Mouse (Mus musculus) limb, embryonic 11.5 days (tissue): ENCODE measurements around the gene Trir. TPM values are rescaled to one million over a fixed set of nuclear protein-coding genes. Genes with fewer than 3 reads are reported as not detected.

Source experiments
- ATAC-seq: fragments of 200-750 bp; cut with Nextera tagmentation; 2 replicates; pipeline ENCODE4 v1.8.0; 2017; ENCODE audit warnings: low read depth; ENCODE audit not compliant: insufficient number of reproducible peaks, low FRiP score, low TSS enrichment
- DNase-seq: peaks from one replicate; pipeline ENCODE4 v3.0.0-alpha.2; 2015; ENCODE audit warnings: low spot score
- H3K27ac ChIP-seq: fragments of 300-500 bp; sonication (generic); replicated peaks from 2 replicates; pipeline ENCODE4 v1.5.1; 2014; ENCODE audit warnings: low read depth, mild to moderate bottlenecking, low read length
- H3K27me3 ChIP-seq: fragments of 300-500 bp; sonication (generic); 2 replicates; pipeline ENCODE4 v1.6.1; 2014; ENCODE audit warnings: mild to moderate bottlenecking, low read length, mixed read lengths; ENCODE audit not compliant: control insufficient read depth, insufficient read depth
- H3K36me3 ChIP-seq: fragments of 300-500 bp; sonication (generic); 2 replicates; pipeline ENCODE4 v1.6.1; 2014; ENCODE audit warnings: mild to moderate bottlenecking, low read length, moderate library complexity, mixed read lengths; ENCODE audit not compliant: control insufficient read depth, insufficient read depth
- H3K4me1 ChIP-seq: fragments of 300-500 bp; sonication (generic); 2 replicates; pipeline ENCODE4 v1.6.1; 2014; ENCODE audit warnings: low read length, mixed read lengths; ENCODE audit not compliant: control insufficient read depth, insufficient read depth
- H3K4me2 ChIP-seq: fragments of 300-500 bp; sonication (generic); 2 replicates; pipeline ENCODE4 v1.6.1; 2014; ENCODE audit warnings: low read depth, mild to moderate bottlenecking, moderate library complexity; ENCODE audit not compliant: severe bottlenecking
- H3K4me3 ChIP-seq: fragments of 300-500 bp; sonication (generic); 2 replicates; pipeline ENCODE4 v1.5.1; 2014; ENCODE audit warnings: low read depth, low read length
- H3K9ac ChIP-seq: fragments of 300-500 bp; sonication (generic); 2 replicates; pipeline ENCODE4 v1.6.1; 2014; ENCODE audit warnings: mild to moderate bottlenecking, low read length
- H3K9me3 ChIP-seq: fragments of 300-500 bp; sonication (generic); 2 replicates; pipeline ENCODE4 v1.6.1; 2016; ENCODE audit warnings: low read length; ENCODE audit not compliant: control insufficient read depth
- WGBS: fragments of 180-500 bp; shearing (Covaris S2); extraction: QIAGEN DNeasy Blood & Tissue Kit; methylation state at CpG from one replicate; pipeline ENCODE4 v1.1.7; 2014; 5-methylcytosine and 5-hydroxymethylcytosine counted together
- polyA plus RNA-seq: library from polyadenylated mRNA; unstranded; fragments of >200 nt; fragmentation: Nextera tagmentation; extraction: Ambion mirVana; gene quantifications from 2 replicates; pipeline ENCODE4 v1.2.1, GENCODE M21; 2014

The Trir gene
- polyA plus RNA-seq, 1 experiment from 2014 or later, result 197 TPM

- H3K4me1 ChIP-seq, result 0 out of 2 replicates have a peak, but pooled peaks cover 3% of the 10 kb centered on the region
- no peak for ATAC-seq
- H3K9me3 ChIP-seq, result no peaks in the 10 kb centered on the region
- WGBS, result 15% methylated on average over 28 of the region's 28 CpGs
- peaks cover 35% of the 10 kb centered on the region for H3K27me3 ChIP-seq
- no peak overlapping the region for H3K9ac ChIP-seq
- no peak for DNase-seq
- no peak overlapping the region for H3K4me3 ChIP-seq
- no peaks in the 10 kb centered on the region for H3K36me3 ChIP-seq
- no peak overlapping the region for H3K4me2 ChIP-seq
- no peak overlapping the region for H3K27ac ChIP-seq
Observed at GRCm38 (mm10) chr8:85011242-85011641, 15.4 kb upstream of the Trir start.

GRCm38 (mm10) chr8:85013230-85013840 lies 13.3 kb upstream of the Trir start:
- peaks cover 35% of the 10 kb centered on the region for H3K27me3 ChIP-seq
- peak overlapping the region; percentile 47 for H3K9ac ChIP-seq

GRCm38 (mm10) chr8:85014431-85014830 lies 12.2 kb upstream of the Trir start, which contains the start of gene Best2:
Gene Best2 (minus strand): TSS chr8:85014531.
- H3K36me3 ChIP-seq, result peaks cover 11% of the 10 kb centered on the region
- 0 out of 2 replicates have a peak, but pooled peaks cover 3% of the 10 kb centered on the region for H3K4me1 ChIP-seq
- no peaks in the 10 kb centered on the region for H3K9me3 ChIP-seq
- ATAC-seq (no peak), DNase-seq (no peak)
- peak within 1 kb of the TSS; percentile 47 for H3K9ac ChIP-seq
- no peak within 1 kb of the TSS for H3K27ac ChIP-seq
- H3K4me2 ChIP-seq, result peak within 1 kb of the TSS; percentile 37
- peak within 1 kb of the TSS; percentile 24 for H3K4me3 ChIP-seq
- WGBS, result 37% methylated on average over 2 of the region's 2 CpGs
- peaks cover 33% of the 10 kb centered on the region for H3K27me3 ChIP-seq

More at GRCm38 (mm10) chr8:85013230-85013840, 13.3 kb upstream of the Trir start:
- peak overlapping the region; percentile 24 for H3K4me3 ChIP-seq
- no peaks in the 10 kb centered on the region for H3K9me3 ChIP-seq
- H3K27ac ChIP-seq, result no peak overlapping the region
- DNase-seq (peak; percentile 81), ATAC-seq (no peak)
- 5% methylated on average over 25 of the region's 26 CpGs for WGBS
- 0 out of 2 replicates have a peak, but pooled peaks cover 3% of the 10 kb centered on the region for H3K4me1 ChIP-seq
- peak overlapping the region; percentile 37 for H3K4me2 ChIP-seq
- H3K36me3 ChIP-seq, result peaks cover 5% of the 10 kb centered on the region

- ATAC-seq (no peak), DNase-seq (no peak)
- 0 out of 2 replicates have a peak, but pooled peaks cover 3% of the 10 kb centered on the region for H3K4me1 ChIP-seq
- no peak overlapping the region for H3K4me2 ChIP-seq
- H3K36me3 ChIP-seq, result peaks cover 13% of the 10 kb centered on the region
- H3K27me3 ChIP-seq, result peaks cover 19% of the 10 kb centered on the region
- WGBS, result 71% methylated on average over 10 of the region's 10 CpGs
- H3K27ac ChIP-seq, result no peak overlapping the region
- no peaks in the 10 kb centered on the region for H3K9me3 ChIP-seq
- no peak overlapping the region for H3K4me3 ChIP-seq
- H3K9ac ChIP-seq, result no peak overlapping the region
Observed at GRCm38 (mm10) chr8:85016724-85017123, 9.9 kb upstream of the Trir start.

GRCm38 (mm10) chr8:85017209-85017608 lies 9.4 kb upstream of the Trir start:
- DNase-seq, result no peak
- Histone ChIP-seq H3K27ac (no peak overlapping the region), H3K4me2 (no peak overlapping the region), H3K9ac (no peak overlapping the region), H3K4me3 (no peak overlapping the region), H3K4me1 (0 out of 2 replicates have a peak, but pooled peaks cover 3% of the 10 kb centered on the region), H3K9me3 (no peaks in the 10 kb centered on the region), H3K27me3 (peaks cover 17% of the 10 kb centered on the region), H3K36me3 (peaks cover 15% of the 10 kb centered on the region)
- no peak for ATAC-seq
- WGBS, result 51% methylated on average over 5 of the region's 5 CpGs

GRCm38 (mm10) chr8:85021514-85022055 lies 5.0 kb upstream of the Trir start:
- Histone ChIP-seq H3K36me3 (peaks cover 20% of the 10 kb centered on the region), H3K4me2 (no peak overlapping the region), H3K4me3 (no peak overlapping the region), H3K9ac (no peak overlapping the region), H3K4me1 (peaks cover 5% of the 10 kb centered on the region; the same call in 1 of the 2 replicates), H3K9me3 (no peaks in the 10 kb centered on the region), H3K27ac (no peak overlapping the region), H3K27me3 (no peaks in the 10 kb centered on the region)
- DNase-seq (no peak), ATAC-seq (no peak)
- 92% methylated on average over 3 of the region's 3 CpGs for WGBS

- no peak overlapping the region for H3K27ac ChIP-seq
- peaks cover 12% of the 10 kb centered on the region for H3K36me3 ChIP-seq
- H3K4me1 ChIP-seq, result peaks cover 11% of the 10 kb centered on the region; the same call in 1 of the 2 replicates
- no peak for ATAC-seq
- H3K27me3 ChIP-seq, result no peaks in the 10 kb centered on the region
- H3K4me3 ChIP-seq, result peak overlapping the region; percentile 70; the same call in 1 of the 2 replicates
- H3K9me3 ChIP-seq, result no peaks in the 10 kb centered on the region
- DNase-seq, result no peak
- WGBS, result 95% methylated on average over 3 of the region's 3 CpGs
- H3K9ac ChIP-seq, result no peak overlapping the region
- H3K4me2 ChIP-seq, result peak overlapping the region; percentile 81; the same call in 1 of the 2 replicates
Observed at GRCm38 (mm10) chr8:85023846-85024245, 2.8 kb upstream of the Trir start.

GRCm38 (mm10) chr8:85025098-85025932 lies 1.3 kb upstream of the Trir start, which contains the start of gene Asna1:
Gene Asna1 (minus strand): TSS chr8:85025281.
- H3K27me3 ChIP-seq, result no peaks in the 10 kb centered on the region
- no peaks in the 10 kb centered on the region for H3K9me3 ChIP-seq
- peaks cover 11% of the 10 kb centered on the region; the same call in 1 of the 2 replicates for H3K4me1 ChIP-seq
- H3K36me3 ChIP-seq, result peaks cover 17% of the 10 kb centered on the region
- H3K4me2 ChIP-seq, result peak within 1 kb of the TSS; percentile 81
- H3K4me3 ChIP-seq, result peak within 1 kb of the TSS; percentile 70
- H3K27ac ChIP-seq, result peak within 1 kb of the TSS; percentile 73
- ATAC-seq, result peak; percentile 85
- 9% methylated on average over 30 of the region's 30 CpGs for WGBS
- peak within 1 kb of the TSS; percentile 63 for H3K9ac ChIP-seq
- peak; percentile 86 for DNase-seq
